Mouse (Mus musculus): ENCODE data around the gene Olfr395. TPM values are rescaled to one million over a fixed set of nuclear protein-coding genes. Genes with fewer than 3 reads are reported as not detected.
"Not testable (repeated sequence)": the region's sequence is repeated elsewhere in the genome, so short reads cannot be mapped to it uniquely, and the experiment has no call there.

Olfr395 gene
- total RNA-seq (2021) = not detected
- long read RNA-seq, experiment 1 = 0 reads
- long read RNA-seq, experiment 2 = 0 reads

GRCm38 (mm10) chr11:73909199-73909598 lies at the start of gene Olfr395:
Olfr395 (minus strand) TSS chr11:73909299.
- intact Hi-C loops (cut with DNase I) = loop anchor here (5.0 kb wide), 1 partner anchor 97 kb away; no protein-coding TSS in a partner anchor
- DNase-seq (ENCODE audit: extremely low spot score in 1 of 2, low spot score in 2 of 2); H3K27ac ChIP-seq; H3K4me3 ChIP-seq: not testable (repeated sequence)

- DNase-seq (ENCODE audit: extremely low spot score in 1 of 2, low spot score in 2 of 2) = no peak
- intact Hi-C loops (cut with DNase I) = no loop called here
- H3K27ac ChIP-seq = no peak within 1 kb of the TSS
- no peak for TF ChIP-seq CTCF (IDR thresholded peaks at IDR 0.05)
- no peak within 1 kb of the TSS for H3K4me3 ChIP-seq
These were observed 27.3 kb upstream of the Olfr395 start, which contains the start of gene Olfr23 for GRCm38 (mm10) chr11:73936377-73936776. Olfr23 (plus strand) TSS chr11:73936677.

- no peak for TF ChIP-seq CTCF (IDR thresholded peaks at IDR 0.05)
- DNase-seq (ENCODE audit: extremely low spot score in 1 of 2, low spot score in 2 of 2) = no peak
- intact Hi-C loops (cut with DNase I) = no loop called here
- Histone ChIP-seq H3K4me3 (no peak within 1 kb of the TSS), H3K27ac (no peak within 1 kb of the TSS)
These were observed 18.4 kb downstream of the Olfr395 start, which contains the start of gene Olfr394 for GRCm38 (mm10) chr11:73890671-73891070. Olfr394 (minus strand) TSS chr11:73890771.

Other genes with a start within 250 kb of the Olfr395 start
- not detected for gene Zfp735, start 220.5 kb downstream of the Olfr395 start, total RNA-seq (2021)
- gene Olfr389, start 128.6 kb downstream of the Olfr395 start, total RNA-seq (2021) = not detected
- not detected for gene Olfr390, start 126.3 kb downstream of the Olfr395 start, total RNA-seq (2021)
- gene Olfr391-ps, start 106.2 kb downstream of the Olfr395 start, total RNA-seq (2021) = not detected
- not detected for gene Olfr392, start 92.2 kb downstream of the Olfr395 start, total RNA-seq (2021)
- not detected for gene Olfr393, start 57.8 kb downstream of the Olfr395 start, total RNA-seq (2021)
- not detected for gene Olfr394, start 18.5 kb downstream of the Olfr395 start, total RNA-seq (2021)
- not detected for gene Olfr23, start 27.4 kb upstream of the Olfr395 start, total RNA-seq (2021)
- not detected for gene Olfr397, start 51.5 kb upstream of the Olfr395 start, total RNA-seq (2021)
- gene Olfr398, start 81.1 kb upstream of the Olfr395 start, total RNA-seq (2021) = not detected
- gene Olfr139, start 147.3 kb upstream of the Olfr395 start, total RNA-seq (2021) = not detected
- not detected for gene Olfr399, start 147.3 kb upstream of the Olfr395 start, total RNA-seq (2021)
- not detected for gene Zfp616, start 160.7 kb upstream of the Olfr395 start, total RNA-seq (2021)
- gene Olfr401, start 204.4 kb upstream of the Olfr395 start, total RNA-seq (2021) = not detected
- not detected for gene Olfr402, start 244.2 kb upstream of the Olfr395 start, total RNA-seq (2021)

All from left cerebral cortex, adult 2 months (tissue).